Comparison of ENCODE assay signal across 30 mouse cellular contexts in genomic region chr9:92484710-92485267, GRCm38 (mm10). TPM values are rescaled to one million over a fixed set of nuclear protein-coding genes. Genes with fewer than 3 reads are reported as not detected.
A peak's percentile ranks its signal among the peaks of the same experiment; 100 is the strongest.
DNase-seq lines count a peak whose midpoint lies in the region; ATAC-seq and TF ChIP-seq lines count a peak whose summit lies in the region.
"Had no signal": no experiment of that assay in that cellular context is flagged by ENCODE, and none has a peak within 500 bp of the region (broad histone marks: within the 10 kb centered on the region; RNA-seq: fewer than 3 reads in every experiment).

No protein-coding gene starts in this region.

- H3K27ac ChIP-seq in heart, adult 2 months, result peak overlapping the region; percentile 8; the same call in 1 of the 2 replicates
- no peak overlapping the region for H3K27ac ChIP-seq in heart, embryonic 11.5 days (ENCODE audit: low read depth, low read length)
- no peak overlapping the region for H3K27ac ChIP-seq in gastrocnemius, adult 2 months
- H3K27ac ChIP-seq: embryonic facial prominence, embryonic 10.5 days; embryonic facial prominence, embryonic 15.5 days; heart, embryonic 10.5 days; hindbrain, embryonic 13.5 days; left cerebral cortex, adult 2 months; limb, embryonic 12.5 days; liver, embryonic 15.5 days had no signal

- no peak for TF ChIP-seq EP300 in heart, adult 2 months (IDR thresholded peaks at IDR 0.05; ENCODE audit: insufficient read depth, low read depth, low read length)

- intact Hi-C loops in heart, adult 2 months (cut with DNase I), result no loop called here
- intact Hi-C loops in gastrocnemius, adult 2 months (cut with DNase I), result no loop called here

- peaks cover 8% of the 10 kb centered on the region for H3K36me3 ChIP-seq in heart, adult 2 months (ENCODE audit: control insufficient read depth, insufficient read depth, low read length)
- no peaks in the 10 kb centered on the region for H3K36me3 ChIP-seq in heart, embryonic 11.5 days (ENCODE audit: control insufficient read depth, insufficient read depth, low read length)
- H3K36me3 ChIP-seq: embryonic facial prominence, embryonic 10.5 days; embryonic facial prominence, embryonic 15.5 days; G1E; heart, embryonic 10.5 days; hindbrain, embryonic 13.5 days; limb, embryonic 12.5 days; liver, embryonic 15.5 days had no signal

- no peak for ATAC-seq in heart, embryonic 11.5 days (replicated peaks; ENCODE audit: insufficient number of reproducible peaks, low FRiP score, low TSS enrichment)
- peak; percentile 63 for ATAC-seq in CD4-positive, CD25-positive, alpha-beta regulatory T cell, adult 4 months
- ATAC-seq in megakaryocyte progenitor cell, adult 5-6 weeks (replicated peaks; ENCODE audit: poor library complexity), result peak; percentile 65
- ATAC-seq: forebrain, embryonic 14.5 days had no signal

- TF ChIP-seq POLR2A in heart, adult 2 months (IDR thresholded peaks at IDR 0.05; ENCODE audit: insufficient read depth, low read depth, low read length), result no peak

- peaks cover 2% of the 10 kb centered on the region for H3K4me1 ChIP-seq in heart, adult 2 months (ENCODE audit: control insufficient read depth, insufficient read depth, low read length)
- no peaks in the 10 kb centered on the region for H3K4me1 ChIP-seq in heart, embryonic 11.5 days (ENCODE audit: control insufficient read depth, insufficient read depth, low read length)
- H3K4me1 ChIP-seq: embryonic facial prominence, embryonic 15.5 days; heart, embryonic 10.5 days; limb, embryonic 12.5 days; liver, embryonic 15.5 days had no signal

- H3K4me2 ChIP-seq in heart, embryonic 11.5 days, result no peak overlapping the region
- H3K4me2 ChIP-seq: embryonic facial prominence, embryonic 15.5 days; hindbrain, embryonic 13.5 days; limb, embryonic 12.5 days; liver, embryonic 15.5 days; lung, embryonic 14.5 days had no signal

- no peaks in the 10 kb centered on the region for H3K9me3 ChIP-seq in heart, embryonic 11.5 days (replicated peaks; ENCODE audit: control insufficient read depth, low read length)
- H3K9me3 ChIP-seq: embryonic facial prominence, embryonic 10.5 days; embryonic facial prominence, embryonic 15.5 days; G1E; heart, embryonic 10.5 days; hindbrain, embryonic 13.5 days; limb, embryonic 12.5 days; liver, embryonic 15.5 days had no signal

- H3K79me2 ChIP-seq in heart, adult 2 months (replicated peaks; ENCODE audit: control insufficient read depth, insufficient read depth, low read length), result no peaks in the 10 kb centered on the region

- DNase-seq in heart, adult 2 months, result peak; percentile 4 to 25
- DNase-seq in induced T-regulatory cell, adult 2 months (ENCODE audit: low read depth), result peak; percentile 2
- DNase-seq in left cerebral cortex, adult 18-20 months (ENCODE audit: low spot score in 2 of 2), result no peak
- DNase-seq in gastrocnemius, adult 2 months, result no peak
- no peak for DNase-seq in cerebellum, adult 9-10 months
- DNase-seq: adrenal gland, adult 8-10 months; cerebellum, adult 9-11 months; heart, postnatal 4 days; kidney, adult 8-10 months; kidney, postnatal 14 days; layer of hippocampus, adult 9-11 months; lung, embryonic 14.5 days; lung, postnatal 14 days; midbrain, embryonic 14.5 days; right cerebral cortex, adult 18-20 months; spleen, adult 18-20 months; thymus, adult 2 months; thymus, postnatal 4 days had no signal

- H3K4me3 ChIP-seq in heart, adult 2 months, result no peak overlapping the region
- no peak overlapping the region for H3K4me3 ChIP-seq in heart, embryonic 11.5 days (ENCODE audit: low read depth, low read length)
- H3K4me3 ChIP-seq in gastrocnemius, adult 2 months, result no peak overlapping the region
- H3K4me3 ChIP-seq: embryonic facial prominence, embryonic 10.5 days; embryonic facial prominence, embryonic 15.5 days; heart, embryonic 10.5 days; hindbrain, embryonic 13.5 days; left cerebral cortex, adult 2 months; limb, embryonic 12.5 days; liver, embryonic 15.5 days had no signal

- 45% methylated on average over 7 of the region's 7 CpGs for WGBS in heart, adult 2 months
- WGBS in heart, embryonic 11.5 days (ENCODE audit: insufficient replicate concordance), result 75% methylated on average over 7 of the region's 7 CpGs

- no peak for TF ChIP-seq CTCF in heart, adult 2 months (IDR thresholded peaks at IDR 0.05)
- no peak for TF ChIP-seq CTCF in gastrocnemius, adult 2 months (IDR thresholded peaks at IDR 0.05)

- no peaks in the 10 kb centered on the region for H3K27me3 ChIP-seq in heart, adult 2 months (ENCODE audit: control insufficient read depth, insufficient read depth, low read length)
- no peaks in the 10 kb centered on the region for H3K27me3 ChIP-seq in heart, embryonic 11.5 days (ENCODE audit: control insufficient read depth, insufficient read depth, low read length)
- H3K27me3 ChIP-seq: embryonic facial prominence, embryonic 15.5 days; hindbrain, embryonic 13.5 days; limb, embryonic 12.5 days; liver, embryonic 15.5 days had no signal

- H3K9ac ChIP-seq in heart, adult 2 months (ENCODE audit: low read depth, low read length), result no peak overlapping the region
- no peak overlapping the region for H3K9ac ChIP-seq in heart, embryonic 11.5 days (ENCODE audit: low read depth, low read length)
- H3K9ac ChIP-seq: embryonic facial prominence, embryonic 15.5 days; hindbrain, embryonic 13.5 days; limb, embryonic 12.5 days; liver, embryonic 15.5 days; lung, embryonic 14.5 days had no signal

RNA-seq across cellular contexts. Expression of gene Plscr4, which starts 27.6 kb away (rescaled TPM):
- 1 to 10 TPM; 6.8 to 7.4 TPM for total RNA-seq in heart, adult 2 months (2021)
- polyA plus RNA-seq in heart, adult 2 months (2012; rRNA removed), result 8.1 and 10.3 TPM in 2 replicates
- polyA plus RNA-seq in heart, embryonic 11.5 days (2014; fragmentation: Nextera tagmentation; extraction: Ambion mirVana), result 2.5 and 2.7 TPM in 2 replicates
- 1 to 10 TPM; 1.3 to 1.5 TPM for polyA plus RNA-seq in CD4-positive, CD25-positive, alpha-beta regulatory T cell, adult 4 months (2017; shearing (Covaris generic))
- 0.71 and 1.6 TPM in 2 replicates for total RNA-seq in megakaryocyte progenitor cell, adult 5-6 weeks (2015)
- 0.42 and 0.88 TPM in 2 replicates for total RNA-seq in megakaryocyte progenitor cell, adult 5-6 weeks (2017)
- total RNA-seq in left cerebral cortex, adult 18-20 months (2021), result 1 to 10 TPM; 1.5 to 1.6 TPM
- 1 to 10 TPM; 2.7 to 3.3 TPM for total RNA-seq in gastrocnemius, adult 2 months (2021)
- polyA plus RNA-seq: G1E had no signal

RNA-seq across cellular contexts. Expression of gene Plod2, which starts 57.2 kb away (rescaled TPM):
- 10 to 100 TPM; 15.8 to 18.9 TPM for total RNA-seq in heart, adult 2 months (2021)
- 7.7 and 18.7 TPM in 2 replicates for polyA plus RNA-seq in heart, adult 2 months (2012; rRNA removed)
- polyA plus RNA-seq in heart, embryonic 11.5 days (2014; fragmentation: Nextera tagmentation; extraction: Ambion mirVana), result 43.5 and 49.2 TPM in 2 replicates
- 1 to 10 TPM; 1.2 to 1.3 TPM for polyA plus RNA-seq in CD4-positive, CD25-positive, alpha-beta regulatory T cell, adult 4 months (2017; shearing (Covaris generic))
- 0.56 and 1.4 TPM in 2 replicates for total RNA-seq in megakaryocyte progenitor cell, adult 5-6 weeks (2015)
- 1.3 and 2.0 TPM in 2 replicates for total RNA-seq in megakaryocyte progenitor cell, adult 5-6 weeks (2017)
- 1 to 10 TPM; 3.0 to 4.6 TPM for total RNA-seq in left cerebral cortex, adult 18-20 months (2021)
- total RNA-seq in gastrocnemius, adult 2 months (2021), result 1 to 10 TPM; 1.8 to 6.6 TPM

Comparison
In these comparisons a context has a peak if more than half of its experiments do, and no peak if none do; other contexts are left out.
1. DNase-seq: peak in heart, adult 2 months (2 of 2) and induced T-regulatory cell, adult 2 months (single experiment); none in left cerebral cortex, adult 18-20 months (0 of 2), gastrocnemius, adult 2 months (single experiment) and cerebellum, adult 9-10 months (single experiment).